Mouse (Mus musculus) adrenal gland, postnatal 25 days (tissue): Measurements from ENCODE around the gene Phf8. TPM values are rescaled to one million over a fixed set of nuclear protein-coding genes. Genes with fewer than 3 reads are reported as not detected.
"Not testable (repeated sequence)": the region's sequence is repeated elsewhere in the genome, so short reads cannot be mapped to it uniquely, and the experiment has no call there.

ENCODE experiments used
- DNase-seq: peaks from one replicate; pipeline ENCODE4 v3.0.0; 2021; ENCODE audit warnings: mixed read lengths
- long read RNA-seq: library from polyadenylated mRNA; stranded (forward); transcript quantifications from one replicate; pipeline ENCODE4 v2.0.0, GENCODE M21; 2021
- total RNA-seq: library from RNA; stranded (reverse); gene quantifications from 2 replicates; pipeline ENCODE4 v1.2.3, GENCODE M21; 2021

Gene Phf8
- total RNA-seq, result 27.2 and 36.6 TPM in 2 replicates
- long read RNA-seq, partial matches to known transcripts, result 4 of 10 reads
- long read RNA-seq, other reads (novel, unspliced or antisense), result 6 of 10 reads

GRCm38 (mm10) chrX:151520458-151521322, at the start of gene Phf8:
Gene Phf8 (plus strand): TSS chrX:151520672.
- DNase-seq, result peak; percentile 95

DNA sequence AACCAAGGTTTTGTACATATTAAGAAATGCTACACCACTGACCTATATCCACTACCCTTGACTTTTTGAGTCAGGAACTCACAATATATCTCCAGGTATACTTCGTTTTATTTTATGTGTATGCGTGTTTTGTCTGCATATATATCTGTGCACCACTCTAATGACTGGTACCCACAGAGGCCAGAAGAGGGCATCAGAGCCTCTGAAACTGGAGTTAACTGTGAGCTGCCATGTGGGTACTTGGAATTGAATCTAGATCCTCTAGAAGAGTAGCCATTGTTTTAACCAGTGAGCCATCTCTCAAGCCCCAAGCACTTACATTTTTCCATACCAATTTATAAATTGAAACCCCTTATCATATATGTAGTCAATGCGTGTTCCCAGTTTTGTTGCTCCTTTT, 32.3 kb upstream of the Phf8 start:
- no peak for DNase-seq

GRCm38 (mm10) chrX:151493269-151493668, 27.2 kb upstream of the Phf8 start:
- not testable (repeated sequence) for DNase-seq

- no peak for DNase-seq
These were observed 23.9 kb upstream of the Phf8 start for GRCm38 (mm10) chrX:151496596-151496995.

GRCm38 (mm10) chrX:151508536-151508935, 11.9 kb upstream of the Phf8 start:
- DNase-seq, result no peak

GRCm38 (mm10) chrX:151509906-151510305, 10.6 kb upstream of the Phf8 start:
- DNase-seq, result no peak

DNA sequence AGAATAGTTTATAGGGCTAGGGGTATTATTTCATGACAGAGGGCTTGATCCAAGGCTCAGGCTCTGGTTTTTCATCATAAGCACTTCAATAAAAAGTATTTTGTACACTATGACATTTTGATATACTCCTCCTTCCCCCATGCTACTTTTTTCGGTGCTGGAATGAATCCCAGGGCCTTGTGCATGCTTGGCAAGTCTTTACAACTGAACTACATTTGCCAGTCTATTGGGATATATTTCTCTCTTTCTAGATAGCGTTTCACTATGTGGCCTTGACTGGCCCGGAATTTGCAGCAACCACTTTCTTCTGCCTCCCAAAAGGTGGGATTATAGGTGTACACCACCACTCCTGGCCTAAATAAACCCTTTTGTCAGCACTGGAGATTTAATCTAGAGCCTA, 7.4 kb upstream of the Phf8 start:
- DNase-seq, result peak; percentile 2

- DNase-seq, result no peak
These were observed 6.8 kb upstream of the Phf8 start for GRCm38 (mm10) chrX:151513694-151514093.

GRCm38 (mm10) chrX:151518181-151518580, 2.3 kb upstream of the Phf8 start:
- no peak for DNase-seq

DNA sequence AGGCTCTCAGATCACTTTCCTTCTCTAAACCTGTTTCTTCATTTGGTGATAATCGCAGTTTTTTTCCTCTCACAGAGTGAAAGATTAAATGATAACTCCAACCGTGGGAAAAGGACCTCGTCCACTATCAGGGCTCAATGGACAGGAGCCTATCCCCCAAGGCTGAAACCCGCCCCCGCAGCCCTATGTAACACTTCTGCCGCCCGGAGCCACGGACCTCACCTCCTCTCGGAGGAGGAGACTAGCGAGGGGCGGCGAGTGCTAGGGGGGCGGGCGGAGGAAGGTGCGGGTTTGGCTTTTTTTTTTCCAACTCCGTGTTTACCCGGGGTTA, 380 bp upstream of the Phf8 start:
- DNase-seq, result no peak

- DNase-seq, result peak; percentile 31
These were observed 1.5 kb downstream of the Phf8 start for GRCm38 (mm10) chrX:151521786-151522522.

DNA sequence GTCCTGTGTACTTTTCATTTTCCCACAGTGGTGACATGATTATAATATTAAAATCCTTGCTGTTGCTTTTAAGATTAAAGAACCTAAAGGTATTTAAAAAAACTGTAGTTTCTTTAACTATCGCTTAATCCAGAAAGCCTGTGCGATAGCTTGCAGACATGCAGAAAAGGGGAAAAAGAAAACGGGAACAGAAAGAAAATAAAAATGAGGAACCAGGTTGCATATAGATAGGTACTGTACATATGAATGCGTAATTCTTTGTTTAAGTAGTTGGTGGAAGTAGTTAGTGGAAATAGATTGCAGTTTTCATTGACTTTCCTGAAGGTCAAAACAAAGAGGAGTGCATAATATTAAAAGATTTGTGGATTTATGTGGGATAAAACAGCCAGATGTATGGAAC, 32.9 kb downstream of the Phf8 start:
- no peak for DNase-seq

DNA sequence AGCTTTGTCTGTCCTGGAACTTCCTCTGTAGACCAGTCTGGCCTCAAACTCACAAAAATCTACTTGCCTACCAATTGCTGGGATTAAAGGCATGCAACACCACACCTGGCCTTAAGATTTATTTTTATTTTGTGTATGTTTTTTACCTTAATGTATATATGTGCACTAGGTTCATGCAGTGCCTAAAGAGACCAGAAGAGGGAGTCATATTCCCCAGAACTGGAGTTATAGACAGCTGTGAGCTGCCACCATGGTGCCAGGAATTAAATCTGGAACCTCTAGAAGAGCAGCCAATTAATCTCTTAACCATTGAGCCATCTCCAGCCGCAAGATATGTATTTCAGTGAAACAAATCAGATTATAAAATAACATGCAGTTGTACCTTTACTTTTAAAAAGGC, 54.7 kb downstream of the Phf8 start:
- no peak for DNase-seq

- no peak for DNase-seq
These were observed 122.9 kb downstream of the Phf8 start for GRCm38 (mm10) chrX:151643386-151643785.

DNA sequence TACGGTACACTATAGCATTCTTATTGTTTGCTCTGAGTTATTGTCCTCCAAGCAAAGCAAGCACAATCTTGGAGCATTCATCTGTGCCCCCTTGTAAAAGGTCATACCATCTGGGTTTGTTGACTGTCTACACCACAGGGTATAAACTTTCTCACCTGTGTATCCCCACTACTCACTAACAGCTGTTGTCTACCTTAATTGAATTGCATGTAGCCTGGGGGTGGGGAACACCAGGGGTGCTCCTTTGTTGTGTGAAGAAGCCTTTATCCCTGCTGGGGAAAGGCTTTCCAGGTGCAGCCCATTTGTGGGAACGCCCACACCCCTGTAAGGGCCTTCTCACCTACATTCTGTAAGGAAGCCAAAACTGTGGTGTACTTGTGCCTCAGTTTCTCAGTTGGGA, 133.3 kb downstream of the Phf8 start:
- no peak for DNase-seq

DNA sequence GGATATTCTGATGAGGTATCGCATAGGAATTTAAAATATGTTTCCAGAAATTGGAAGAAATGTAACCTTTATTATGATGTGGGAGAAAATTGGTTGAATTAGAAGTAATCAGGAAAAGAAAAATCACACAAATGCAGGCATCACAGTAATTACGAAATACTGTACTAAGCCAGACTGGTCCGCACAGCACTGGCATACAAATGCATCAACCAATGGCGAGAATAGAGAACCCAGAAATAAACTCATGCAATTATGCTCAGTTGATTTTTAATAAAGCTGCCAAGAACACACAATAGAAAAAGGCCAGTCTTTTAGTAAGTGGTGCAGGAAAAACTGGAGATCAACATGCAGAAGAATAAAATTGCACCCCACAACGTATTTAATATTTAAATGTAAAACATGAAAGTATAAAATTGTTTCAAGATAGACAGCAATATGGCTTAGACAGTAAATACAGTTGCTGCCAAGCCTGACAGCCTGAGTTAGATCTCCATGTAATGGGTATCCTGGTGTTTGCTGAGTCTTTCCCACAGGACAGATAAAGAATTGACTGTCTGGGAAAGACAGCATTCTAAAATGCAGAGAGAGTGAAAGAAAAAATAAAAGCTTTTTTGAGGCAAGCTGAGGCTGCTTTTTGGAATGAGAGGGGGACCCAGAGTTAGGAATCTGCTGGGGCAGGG, 154.2 kb downstream of the Phf8 start:
- DNase-seq, result no peak

Other genes starting within 250 kb of the Phf8 start
- gene Fam120c, start 176.5 kb upstream of the Phf8 start, total RNA-seq, result 18.5 and 19.1 TPM in 2 replicates